Mouse (Mus musculus) ovary, postnatal 14 days (tissue): ENCODE data around the gene Tmem63c.

Experiments used
- DNase-seq: peaks from one replicate; pipeline ENCODE4 v3.0.0; 2022; ENCODE audit warnings: low spot score

Tmem63c gene

GRCm38 (mm10) chr12:87132210-87132609 is 111.1 kb downstream of the Tmem63c start:
- DNase-seq: no peak

GRCm38 (mm10) chr12:87132784-87133183 is 111.6 kb downstream of the Tmem63c start:
- no peak for DNase-seq

GRCm38 (mm10) chr12:87137439-87138341 is 116.5 kb downstream of the Tmem63c start:
- no peak for DNase-seq

GRCm38 (mm10) chr12:87138342-87138701 is 117.2 kb downstream of the Tmem63c start:
- no peak for DNase-seq

- DNase-seq: no peak
These were observed 117.6 kb downstream of the Tmem63c start for GRCm38 (mm10) chr12:87138768-87139167.
